Mouse (Mus musculus): ENCODE measurements at regions not wholly inside any gene's neighbourhood (a gene's known extent, or its start where the extent isn't known, plus 50 kb on each side); places are given as distances from the start of the nearest gene placed in this dataset.

- DNase-seq: no peak
Observed at GRCm38 (mm10) chr9:71058655-71059054, 106.6 kb upstream of the Lipc start.

DNA sequence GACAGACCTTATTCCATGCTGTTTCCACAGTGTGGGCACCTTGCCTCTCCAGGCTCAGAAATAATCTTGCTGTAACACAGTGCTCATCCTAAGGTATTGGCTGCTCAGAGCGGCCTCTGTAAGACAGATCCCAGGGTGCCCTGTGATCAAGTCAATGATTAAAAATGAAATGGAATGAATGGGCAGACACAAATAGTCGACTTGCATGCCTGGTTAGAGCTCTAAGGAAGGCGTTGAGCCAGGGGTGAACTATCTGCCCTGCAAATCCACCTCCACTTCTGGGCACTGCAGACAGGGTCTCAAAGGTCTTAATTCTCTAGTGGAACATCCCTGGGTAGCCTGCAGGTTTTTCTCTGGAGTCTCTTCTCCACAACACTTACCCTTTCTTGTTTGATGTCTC is 104.8 kb upstream of the Lipc start:
- no peak for DNase-seq

DNA sequence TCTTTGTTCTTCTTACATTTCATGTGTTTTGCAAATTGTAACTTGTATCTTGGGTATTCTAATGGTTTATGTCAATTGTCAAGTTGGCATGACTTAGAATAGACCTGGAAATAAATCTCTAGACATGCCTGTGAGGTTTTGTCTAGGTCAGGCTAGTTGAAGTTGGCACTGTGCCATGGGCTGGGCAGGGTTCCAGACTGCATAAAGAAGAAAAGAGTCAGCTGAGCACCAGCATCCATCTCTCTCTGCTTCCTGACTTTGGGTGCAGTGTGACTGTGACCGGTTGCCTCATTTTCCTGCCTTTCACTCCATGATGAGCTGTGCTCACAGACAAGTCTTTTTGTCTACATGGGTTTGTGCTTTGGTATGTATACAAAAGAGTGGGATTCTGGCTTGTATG is 91.9 kb upstream of the Lipc start:
- peak; percentile 34 for DNase-seq

DNA sequence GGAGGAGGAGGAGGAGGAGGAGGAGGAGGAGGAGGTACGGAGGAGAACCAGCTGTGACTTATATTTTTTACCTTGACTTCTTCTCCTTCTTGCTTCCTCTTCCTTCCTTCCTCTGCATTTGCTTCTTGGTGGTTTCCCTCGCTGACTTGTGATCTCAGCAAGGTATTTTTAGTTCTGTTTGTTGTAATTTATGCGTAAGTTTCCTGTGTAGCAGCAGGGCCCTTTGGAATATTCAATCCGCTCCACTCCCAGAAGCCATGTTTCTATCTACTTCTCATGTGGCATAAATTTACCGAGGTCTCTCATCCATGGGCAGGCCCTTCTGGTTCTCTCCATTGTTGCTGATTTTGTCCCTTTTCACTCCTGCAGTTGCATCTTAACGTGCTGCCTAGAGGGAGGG is 83.3 kb upstream of the Lipc start:
- no peak for DNase-seq

DNA sequence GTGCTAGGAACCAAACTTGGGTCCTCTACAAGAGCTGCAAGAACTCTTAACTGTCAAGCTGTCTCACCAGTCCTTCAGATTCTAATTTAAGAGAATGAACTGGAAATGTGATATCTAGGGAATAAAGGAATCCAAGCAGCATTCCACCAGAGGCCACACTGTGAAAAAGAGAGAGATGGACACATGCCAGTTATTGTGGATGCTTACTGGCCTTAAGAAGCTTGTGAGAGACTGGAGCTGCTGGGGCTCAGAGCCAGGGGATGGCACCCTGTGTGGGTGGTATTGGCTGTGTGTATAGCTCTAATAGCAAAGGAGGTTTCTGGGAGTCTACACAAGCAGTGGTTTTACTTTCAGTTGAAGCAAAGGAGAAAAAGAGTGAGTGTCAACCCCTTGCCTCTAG is 80.1 kb upstream of the Lipc start:
- DNase-seq: no peak

- DNase-seq: no peak
Observed at GRCm38 (mm10) chr9:71030203-71030921, 78.3 kb upstream of the Lipc start.

DNA sequence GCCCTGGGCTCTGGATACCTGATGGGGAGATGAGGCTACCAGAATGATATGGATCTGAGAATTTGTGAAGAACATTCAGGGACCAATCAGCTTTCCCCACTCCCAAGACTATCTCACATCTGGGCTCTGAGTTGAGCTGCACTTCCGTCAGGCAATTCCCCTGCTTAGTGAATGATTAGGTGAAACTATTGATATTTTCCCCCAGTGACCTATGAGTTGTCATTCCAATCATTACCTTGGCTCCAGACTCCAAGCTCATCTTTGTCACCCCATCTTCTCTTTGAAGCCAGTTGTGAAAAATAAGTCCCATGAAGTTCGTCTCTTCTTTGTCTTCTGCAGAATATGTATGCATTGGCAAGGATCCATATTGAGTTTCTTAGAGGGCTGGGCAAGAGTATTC is 76.1 kb upstream of the Lipc start:
- no peak for DNase-seq

DNA sequence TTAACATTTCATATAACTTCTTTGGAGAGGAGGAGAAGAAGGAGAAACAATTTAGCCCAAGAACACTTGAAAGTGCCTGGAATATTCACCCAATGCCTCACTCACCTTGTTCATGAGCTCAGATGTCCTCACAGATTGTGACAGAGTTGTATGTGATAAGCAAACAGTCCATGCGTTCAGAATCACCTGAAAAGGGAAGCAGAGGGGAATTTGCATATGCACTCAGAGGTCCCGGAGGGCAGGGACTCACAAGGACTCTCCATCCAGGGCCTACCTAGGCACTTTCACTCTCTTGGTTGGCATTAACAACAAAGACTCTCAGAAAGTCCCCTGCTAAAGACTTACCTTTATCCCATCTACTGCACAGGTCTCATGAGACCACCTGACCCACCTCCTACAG is 75.6 kb upstream of the Lipc start:
- no peak for DNase-seq

DNA sequence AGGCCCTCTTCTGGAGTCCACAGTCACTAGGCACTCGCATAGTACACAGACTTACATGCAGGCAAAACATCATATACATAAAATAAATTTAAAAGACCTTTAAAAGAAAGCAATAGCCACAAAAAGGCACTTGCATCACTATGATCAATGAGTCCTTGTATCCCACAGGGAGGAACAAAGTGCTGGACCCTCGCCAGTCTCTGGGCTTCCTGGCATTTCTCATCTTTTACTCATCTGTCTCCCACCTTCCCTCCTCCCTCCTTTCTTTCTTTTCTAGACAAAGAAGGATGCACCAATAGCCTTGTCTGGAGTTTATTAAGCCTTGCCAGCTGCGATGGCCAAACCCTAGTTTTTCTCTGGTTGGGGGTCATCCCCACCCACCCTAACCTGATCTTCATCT is 73.2 kb upstream of the Lipc start:
- DNase-seq: no peak

DNA sequence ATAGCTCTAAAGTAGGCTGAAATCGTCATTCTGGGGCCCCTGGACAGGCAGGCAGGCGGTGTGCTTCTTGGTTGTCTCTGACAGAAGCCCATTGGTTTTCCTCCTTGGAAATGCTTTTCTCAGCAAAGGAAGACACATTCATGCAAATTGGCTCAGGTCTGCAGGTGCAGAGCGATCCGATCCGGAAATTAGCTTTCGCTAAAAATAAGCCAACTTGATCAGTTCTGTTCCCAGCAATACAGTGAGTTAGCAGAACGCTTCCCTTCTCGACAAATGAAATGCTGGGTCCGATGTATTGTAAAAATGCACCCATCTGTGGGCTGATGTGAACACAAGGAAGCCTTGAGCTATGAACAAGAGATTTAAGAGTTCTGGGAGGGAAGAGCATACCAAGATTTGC is 66.2 kb upstream of the Lipc start:
- DNase-seq: no peak

- no peak for DNase-seq
Observed at GRCm38 (mm10) chr9:71017396-71018179, 65.6 kb upstream of the Lipc start.

- DNase-seq: no peak
Observed at GRCm38 (mm10) chr9:71015942-71016341, 63.9 kb upstream of the Lipc start.

DNA sequence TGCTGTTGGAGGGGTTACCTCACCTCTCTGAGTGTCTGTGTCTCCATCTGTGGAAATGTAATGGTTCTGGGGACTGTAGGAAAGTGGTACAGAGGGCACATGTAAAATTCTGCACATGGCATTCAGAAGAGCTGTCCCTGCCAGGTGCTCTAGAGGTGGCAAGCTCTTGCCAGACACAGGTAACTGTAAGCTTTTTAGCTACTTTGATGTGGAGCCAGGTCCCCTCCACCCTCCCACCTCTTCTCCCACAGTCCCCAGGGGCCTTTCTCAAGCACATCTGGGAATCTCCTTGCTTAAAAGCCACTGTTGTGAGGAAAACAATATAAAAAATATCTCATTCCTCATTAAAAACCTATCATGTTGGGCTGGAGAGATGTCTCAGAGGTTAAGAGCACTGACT is 63.4 kb upstream of the Lipc start:
- no peak for DNase-seq

- DNase-seq: no peak
Observed at GRCm38 (mm10) chr9:71012399-71012798, 60.4 kb upstream of the Lipc start.

DNA sequence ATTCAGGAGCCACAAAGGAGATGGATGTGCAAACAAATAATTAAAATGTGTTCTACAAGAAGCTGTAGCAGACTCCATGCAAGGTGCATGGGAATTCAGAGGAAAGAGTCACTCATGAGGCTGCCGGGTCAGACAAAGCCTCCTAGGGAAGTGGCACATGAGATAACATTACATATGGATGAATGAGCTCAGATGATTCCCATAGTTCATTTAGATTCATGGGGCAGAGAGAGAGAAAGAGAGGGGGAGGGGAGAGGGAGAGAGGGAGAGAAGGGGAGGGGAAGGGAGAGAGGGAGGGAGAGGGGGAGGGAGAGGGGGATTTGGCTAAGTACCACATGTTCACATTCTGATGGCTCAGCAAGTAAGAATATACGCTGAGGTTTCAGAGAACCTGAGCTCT is 52.6 kb upstream of the Lipc start:
- DNase-seq: no peak
